Mouse (Mus musculus): ENCODE data around the gene Rab3gap2.
"Not testable (repeated sequence)": the region's sequence is repeated elsewhere in the genome, so short reads cannot be mapped to it uniquely, and the experiment has no call there.

GRCm38 (mm10) chr1:185327754-185328345 lies 123.9 kb downstream of the Rab3gap2 start:
- not testable (repeated sequence) for TF ChIP-seq HCFC1 (IDR thresholded peaks at IDR 0.05; ENCODE audit: borderline replicate concordance, insufficient read depth, low read length); ZC3H11A (IDR thresholded peaks at IDR 0.05; ENCODE audit: borderline replicate concordance, low read depth, low read length); CHD2 (IDR thresholded peaks at IDR 0.05; ENCODE audit: low read depth, low read length)

Measured in ES-E14 (cell line).